Mouse (Mus musculus): Measurements from ENCODE around the gene Bscl2. TPM values are rescaled to one million over a fixed set of nuclear protein-coding genes. Genes with fewer than 3 reads are reported as not detected.

The Bscl2 gene
- polyA plus RNA-seq, 1 experiment from 2014 or later: 75.9 TPM

- TF ChIP-seq CTCF (IDR thresholded peaks at IDR 0.05; ENCODE audit: low read depth) (no peak), EP300 (optimal IDR thresholded peaks at IDR 0.05) (peak; percentile 83)
- H3K27me3 ChIP-seq (ENCODE audit: control insufficient read depth, insufficient read depth, low read length): no peaks in the 10 kb centered on the region
Observed at GRCm38 (mm10) chr19:8871267-8872186, 34.3 kb downstream of the Bscl2 start, which contains the start of gene Ubxn1. Gene Ubxn1, plus strand, starts transcription at chr19:8871496.

GRCm38 (mm10) chr19:8872266-8872840, 35.1 kb downstream of the Bscl2 start:
- Histone ChIP-seq H3K9ac (ENCODE audit: low read length) (peak overlapping the region; percentile 96), H3K4me1 (replicated peaks; ENCODE audit: control insufficient read depth, insufficient read depth) (0 out of 2 replicates have a peak, but pooled peaks cover 6% of the 10 kb centered on the region), H3K4me3 (ENCODE audit: low read depth, low read length) (peak overlapping the region; percentile 98), H3K27ac (replicated peaks) (peak overlapping the region; percentile 96), H3K36me3 (ENCODE audit: control insufficient read depth, insufficient read depth, low read length) (peaks cover 23% of the 10 kb centered on the region), H3K9me3 (ENCODE audit: control insufficient read depth, low read length) (no peaks in the 10 kb centered on the region), H3K4me2 (replicated peaks; ENCODE audit: low read depth) (peak overlapping the region; percentile 93), H3K27me3 (ENCODE audit: control insufficient read depth, insufficient read depth, low read length) (no peaks in the 10 kb centered on the region)
- WGBS: 47% methylated on average over 10 of the region's 10 CpGs
- TF ChIP-seq CTCF (IDR thresholded peaks at IDR 0.05; ENCODE audit: low read depth): no peak
- no peak for TF ChIP-seq EP300 (optimal IDR thresholded peaks at IDR 0.05)
- peak; percentile 25 for ATAC-seq (ENCODE audit: low FRiP score, low TSS enrichment)
- DNase-seq (ENCODE audit: low spot score): peak; percentile 33

More at GRCm38 (mm10) chr19:8871267-8872186, 34.3 kb downstream of the Bscl2 start, which contains the start of gene Ubxn1:
- under 1% methylated on average over 56 of the region's 59 CpGs for WGBS
- DNase-seq (ENCODE audit: low spot score): peak; percentile 97
- H3K9ac ChIP-seq (ENCODE audit: low read length): peak within 1 kb of the TSS; percentile 96
- peak within 1 kb of the TSS; percentile 93 for H3K4me2 ChIP-seq (replicated peaks; ENCODE audit: low read depth)
- no peaks in the 10 kb centered on the region for H3K9me3 ChIP-seq (ENCODE audit: control insufficient read depth, low read length)
- H3K36me3 ChIP-seq (ENCODE audit: control insufficient read depth, insufficient read depth, low read length): peaks cover 23% of the 10 kb centered on the region
- 0 out of 2 replicates have a peak, but pooled peaks cover 6% of the 10 kb centered on the region for H3K4me1 ChIP-seq (replicated peaks; ENCODE audit: control insufficient read depth, insufficient read depth)
- peak; percentile 93 for ATAC-seq (ENCODE audit: low FRiP score, low TSS enrichment)
- H3K27ac ChIP-seq (replicated peaks): peak within 1 kb of the TSS; percentile 96
- H3K4me3 ChIP-seq (ENCODE audit: low read depth, low read length): peak within 1 kb of the TSS; percentile 98

DNA sequence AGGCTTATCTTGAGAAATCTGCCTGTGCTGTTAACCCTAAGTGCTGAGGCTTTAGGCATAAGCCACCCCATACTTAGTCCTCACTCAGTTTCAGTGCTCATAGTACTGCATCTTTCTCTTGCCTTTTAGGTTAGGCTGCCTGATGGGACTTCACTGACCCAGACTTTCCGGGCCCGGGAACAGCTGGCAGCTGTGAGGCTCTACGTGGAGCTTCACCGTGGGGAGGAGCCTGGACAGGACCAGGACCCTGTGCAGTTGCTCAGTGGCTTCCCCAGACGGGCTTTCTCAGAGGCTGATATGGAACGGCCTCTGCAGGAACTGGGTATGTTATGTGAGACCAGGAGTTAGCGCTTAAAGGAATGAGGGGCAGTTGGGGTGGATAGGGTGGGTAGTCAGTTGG, 37.8 kb downstream of the Bscl2 start:
- H3K4me1 ChIP-seq (replicated peaks; ENCODE audit: control insufficient read depth, insufficient read depth): 0 out of 2 replicates have a peak, but pooled peaks cover 6% of the 10 kb centered on the region
- H3K4me3 ChIP-seq (ENCODE audit: low read depth, low read length): no peak overlapping the region
- no peaks in the 10 kb centered on the region for H3K9me3 ChIP-seq (ENCODE audit: control insufficient read depth, low read length)
- ATAC-seq (ENCODE audit: low FRiP score, low TSS enrichment) (no peak), DNase-seq (ENCODE audit: low spot score) (peak; percentile 40)
- H3K27ac ChIP-seq (replicated peaks): peak overlapping the region; percentile 78
- WGBS: 73% methylated on average over 7 of the region's 7 CpGs
- no peak overlapping the region for H3K9ac ChIP-seq (ENCODE audit: low read length)
- H3K27me3 ChIP-seq (ENCODE audit: control insufficient read depth, insufficient read depth, low read length): no peaks in the 10 kb centered on the region
- TF ChIP-seq CTCF (IDR thresholded peaks at IDR 0.05; ENCODE audit: low read depth): no peak
- TF ChIP-seq EP300 (optimal IDR thresholded peaks at IDR 0.05): no peak
- no peak overlapping the region for H3K4me2 ChIP-seq (replicated peaks; ENCODE audit: low read depth)
- H3K36me3 ChIP-seq (ENCODE audit: control insufficient read depth, insufficient read depth, low read length): peaks cover 27% of the 10 kb centered on the region

- peak within 1 kb of the TSS; percentile 79 for H3K4me2 ChIP-seq (replicated peaks; ENCODE audit: low read depth)
- H3K27ac ChIP-seq (replicated peaks): peak within 1 kb of the TSS; percentile 92
- peak within 1 kb of the TSS; percentile 83 for H3K9ac ChIP-seq (ENCODE audit: low read length)
- no peaks in the 10 kb centered on the region for H3K9me3 ChIP-seq (ENCODE audit: control insufficient read depth, low read length)
- WGBS: under 1% methylated on average over 42 of the region's 42 CpGs
- TF ChIP-seq EP300 (optimal IDR thresholded peaks at IDR 0.05) (no peak), CTCF (IDR thresholded peaks at IDR 0.05; ENCODE audit: low read depth) (no peak)
- peak within 1 kb of the TSS; percentile 82 for H3K4me3 ChIP-seq (ENCODE audit: low read depth, low read length)
- peak; percentile 94 for ATAC-seq (ENCODE audit: low FRiP score, low TSS enrichment)
- peak; percentile 90 for DNase-seq (ENCODE audit: low spot score)
- peaks cover 8% of the 10 kb centered on the region; the same call in 1 of the 2 replicates for H3K36me3 ChIP-seq (ENCODE audit: control insufficient read depth, insufficient read depth, low read length)
- no peaks in the 10 kb centered on the region for H3K4me1 ChIP-seq (replicated peaks; ENCODE audit: control insufficient read depth, insufficient read depth)
- H3K27me3 ChIP-seq (ENCODE audit: control insufficient read depth, insufficient read depth, low read length): no peaks in the 10 kb centered on the region
Observed at GRCm38 (mm10) chr19:8880311-8881033, 43.2 kb downstream of the Bscl2 start, which contains the start of gene Uqcc3. Gene Uqcc3, minus strand, starts transcription at chr19:8880923.

DNA sequence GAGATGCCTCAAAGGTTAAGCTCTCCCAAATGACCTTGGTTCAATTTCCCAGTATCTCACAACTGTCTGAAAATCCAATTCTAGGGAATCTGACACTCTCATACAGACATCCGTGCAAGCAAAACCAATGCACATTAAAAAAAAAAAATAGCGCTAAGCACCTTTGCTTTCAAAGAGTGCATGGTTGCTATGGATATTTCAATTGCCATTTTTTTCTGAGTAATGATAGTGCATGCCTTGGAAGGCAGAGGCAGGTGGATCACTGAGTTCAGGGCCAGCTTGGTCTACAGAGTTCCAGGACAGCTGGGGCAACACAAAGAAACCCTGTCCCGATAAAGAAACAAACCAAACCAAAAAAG, 43.7 kb downstream of the Bscl2 start:
- Histone ChIP-seq H3K4me2 (replicated peaks; ENCODE audit: low read depth) (peak overlapping the region; percentile 79), H3K27ac (replicated peaks) (no peak overlapping the region), H3K4me1 (replicated peaks; ENCODE audit: control insufficient read depth, insufficient read depth) (no peaks in the 10 kb centered on the region), H3K27me3 (ENCODE audit: control insufficient read depth, insufficient read depth, low read length) (no peaks in the 10 kb centered on the region), H3K4me3 (ENCODE audit: low read depth, low read length) (peak overlapping the region; percentile 82), H3K9ac (ENCODE audit: low read length) (peak overlapping the region; percentile 83; the same call in 1 of the 2 replicates), H3K9me3 (ENCODE audit: control insufficient read depth, low read length) (no peaks in the 10 kb centered on the region), H3K36me3 (ENCODE audit: control insufficient read depth, insufficient read depth, low read length) (peaks cover 3% of the 10 kb centered on the region; the same call in 1 of the 2 replicates)
- WGBS: 6% methylated on average over 3 of the region's 3 CpGs
- TF ChIP-seq CTCF (IDR thresholded peaks at IDR 0.05; ENCODE audit: low read depth) (no peak), EP300 (optimal IDR thresholded peaks at IDR 0.05) (no peak)
- DNase-seq (ENCODE audit: low spot score) (no peak), ATAC-seq (ENCODE audit: low FRiP score, low TSS enrichment) (peak; percentile 14)

Data from stomach, postnatal 0 days (tissue).